Mouse (Mus musculus) hindbrain, embryonic 10.5 days (tissue): Measurements from ENCODE around the gene Tigd2. TPM values are rescaled to one million over a fixed set of nuclear protein-coding genes. Genes with fewer than 3 reads are reported as not detected.

Source experiments
- DNase-seq: peaks from one replicate; pipeline ENCODE4 v3.0.0-alpha.2; 2017; ENCODE audit warnings: low spot score
- H3K27ac ChIP-seq: fragments of 300-500 bp; sonication (generic); 2 replicates; pipeline ENCODE4 v1.5.1; 2016; ENCODE audit warnings: mild to moderate bottlenecking, moderate library complexity
- H3K27me3 ChIP-seq: fragments of 300-500 bp; sonication (generic); 2 replicates; pipeline ENCODE4 v1.6.1; 2016; ENCODE audit warnings: mild to moderate bottlenecking; ENCODE audit not compliant: poor library complexity, insufficient read depth, severe bottlenecking
- H3K36me3 ChIP-seq: fragments of 300-500 bp; sonication (generic); 2 replicates; pipeline ENCODE4 v1.6.1; 2016; ENCODE audit warnings: mild to moderate bottlenecking, moderate library complexity
- H3K4me1 ChIP-seq: fragments of 300-500 bp; sonication (generic); replicated peaks from 2 replicates; pipeline ENCODE4 v1.6.1; 2016; ENCODE audit warnings: mild to moderate bottlenecking
- H3K4me3 ChIP-seq: fragments of 300-500 bp; sonication (generic); 2 replicates; pipeline ENCODE4 v1.5.1; 2016; ENCODE audit warnings: mild to moderate bottlenecking, moderate library complexity
- H3K9me3 ChIP-seq: fragments of 300-500 bp; sonication (generic); 2 replicates; pipeline ENCODE4 v1.6.1; 2016; ENCODE audit warnings: mild to moderate bottlenecking, moderate library complexity
- WGBS: fragments of 180-500 bp; shearing (Covaris S2); methylation state at CpG from one replicate; pipeline ENCODE4 v1.1.7; 2016; 5-methylcytosine and 5-hydroxymethylcytosine counted together
- polyA plus RNA-seq: library from polyadenylated mRNA; unstranded; fragments of >200 nt; fragmentation: Nextera tagmentation; extraction: Ambion mirVana; gene quantifications from 2 replicates; pipeline ENCODE4 v1.2.1, GENCODE M21; 2016

Tigd2 gene
- polyA plus RNA-seq, 1 experiment from 2014 or later = 6.3 TPM

GRCm38 (mm10) chr6:59195849-59196635 is 12.6 kb upstream of the Tigd2 start:
- DNase-seq = no peak
- 48% methylated on average over 2 of the region's 2 CpGs for WGBS
- H3K9me3 ChIP-seq = no peaks in the 10 kb centered on the region
- peaks cover 4% of the 10 kb centered on the region; the same call in 1 of the 2 replicates for H3K4me1 ChIP-seq
- no peaks in the 10 kb centered on the region for H3K36me3 ChIP-seq
- no peak overlapping the region for H3K4me3 ChIP-seq
- no peaks in the 10 kb centered on the region for H3K27me3 ChIP-seq
- no peak overlapping the region for H3K27ac ChIP-seq

- Histone ChIP-seq H3K4me3 (no peak overlapping the region), H3K4me1 (peaks cover 4% of the 10 kb centered on the region; the same call in 1 of the 2 replicates), H3K27me3 (no peaks in the 10 kb centered on the region), H3K36me3 (no peaks in the 10 kb centered on the region), H3K9me3 (no peaks in the 10 kb centered on the region), H3K27ac (no peak overlapping the region)
- no peak for DNase-seq
Measured at GRCm38 (mm10) chr6:59196746-59197145, 11.9 kb upstream of the Tigd2 start.

- Histone ChIP-seq H3K4me1 (peaks cover 4% of the 10 kb centered on the region; the same call in 1 of the 2 replicates), H3K27ac (no peak overlapping the region), H3K27me3 (no peaks in the 10 kb centered on the region), H3K9me3 (no peaks in the 10 kb centered on the region), H3K36me3 (no peaks in the 10 kb centered on the region), H3K4me3 (no peak overlapping the region)
- no peak for DNase-seq
- WGBS = 79% methylated on average over 3 of the region's 3 CpGs
Measured at GRCm38 (mm10) chr6:59198356-59198755, 10.3 kb upstream of the Tigd2 start.

- Histone ChIP-seq H3K4me3 (no peak overlapping the region), H3K4me1 (peaks cover 4% of the 10 kb centered on the region; the same call in 1 of the 2 replicates), H3K27me3 (no peaks in the 10 kb centered on the region), H3K9me3 (no peaks in the 10 kb centered on the region), H3K27ac (no peak overlapping the region), H3K36me3 (no peaks in the 10 kb centered on the region)
- no peak for DNase-seq
- 93% methylated on average over 2 of the region's 2 CpGs for WGBS
Measured at GRCm38 (mm10) chr6:59199021-59199420, 9.6 kb upstream of the Tigd2 start.

- WGBS = 93% methylated on average over 1 of the region's 1 CpGs
- no peak overlapping the region for H3K4me3 ChIP-seq
- H3K4me1 ChIP-seq = peaks cover 8% of the 10 kb centered on the region
- H3K36me3 ChIP-seq = peaks cover 6% of the 10 kb centered on the region; the same call in 1 of the 2 replicates
- no peaks in the 10 kb centered on the region for H3K9me3 ChIP-seq
- DNase-seq = no peak
- no peaks in the 10 kb centered on the region for H3K27me3 ChIP-seq
- H3K27ac ChIP-seq = no peak overlapping the region
Measured at GRCm38 (mm10) chr6:59207561-59207960, 1.1 kb upstream of the Tigd2 start.

GRCm38 (mm10) chr6:59209299-59209707 is 633 bp downstream of the Tigd2 start:
- Histone ChIP-seq H3K4me3 (peak overlapping the region; percentile 74), H3K9me3 (no peaks in the 10 kb centered on the region), H3K27me3 (no peaks in the 10 kb centered on the region), H3K4me1 (peaks cover 8% of the 10 kb centered on the region), H3K36me3 (peaks cover 6% of the 10 kb centered on the region; the same call in 1 of the 2 replicates), H3K27ac (peak overlapping the region; percentile 92)
- WGBS = 54% methylated on average over 5 of the region's 5 CpGs
- DNase-seq = peak; percentile 10

- no peak for DNase-seq
- H3K27ac ChIP-seq = no peak overlapping the region
- no peaks in the 10 kb centered on the region for H3K9me3 ChIP-seq
- no peaks in the 10 kb centered on the region for H3K4me1 ChIP-seq
- no peak overlapping the region for H3K4me3 ChIP-seq
- no peaks in the 10 kb centered on the region for H3K27me3 ChIP-seq
- no peaks in the 10 kb centered on the region for H3K36me3 ChIP-seq
Measured at GRCm38 (mm10) chr6:59233191-59233590, 24.5 kb downstream of the Tigd2 start.

- H3K4me1 ChIP-seq = no peaks in the 10 kb centered on the region
- no peak for DNase-seq
- H3K36me3 ChIP-seq = no peaks in the 10 kb centered on the region
- H3K27ac ChIP-seq = no peak overlapping the region
- no peaks in the 10 kb centered on the region for H3K27me3 ChIP-seq
- H3K4me3 ChIP-seq = no peak overlapping the region
- no peaks in the 10 kb centered on the region for H3K9me3 ChIP-seq
Measured at GRCm38 (mm10) chr6:59233651-59234050, 25.0 kb downstream of the Tigd2 start.

- Histone ChIP-seq H3K4me1 (no peaks in the 10 kb centered on the region), H3K4me3 (no peak overlapping the region), H3K27ac (no peak overlapping the region), H3K9me3 (no peaks in the 10 kb centered on the region), H3K36me3 (no peaks in the 10 kb centered on the region), H3K27me3 (no peaks in the 10 kb centered on the region)
- no peak for DNase-seq
- WGBS = 42% methylated on average over 2 of the region's 2 CpGs
Measured at GRCm38 (mm10) chr6:59249675-59250074, 41.0 kb downstream of the Tigd2 start.

- Histone ChIP-seq H3K4me1 (no peaks in the 10 kb centered on the region), H3K36me3 (no peaks in the 10 kb centered on the region), H3K4me3 (no peak overlapping the region), H3K27me3 (no peaks in the 10 kb centered on the region), H3K27ac (no peak overlapping the region), H3K9me3 (no peaks in the 10 kb centered on the region)
- DNase-seq = no peak
Measured at GRCm38 (mm10) chr6:59250536-59250935, 41.9 kb downstream of the Tigd2 start.

GRCm38 (mm10) chr6:59255909-59256308 is 47.2 kb downstream of the Tigd2 start:
- Histone ChIP-seq H3K27ac (no peak overlapping the region), H3K27me3 (no peaks in the 10 kb centered on the region), H3K9me3 (no peaks in the 10 kb centered on the region), H3K4me3 (no peak overlapping the region), H3K4me1 (no peaks in the 10 kb centered on the region), H3K36me3 (no peaks in the 10 kb centered on the region)
- 88% methylated on average over 1 of the region's 1 CpGs for WGBS
- no peak for DNase-seq
